Mouse (Mus musculus) lung, adult 18-20 months (tissue): ENCODE results near the gene Deaf1.
"Not testable (repeated sequence)": the region's sequence is repeated elsewhere in the genome, so short reads cannot be mapped to it uniquely, and the experiment has no call there.

Experiments
- DNase-seq, 2 experiments: peaks; one replicate each; pipeline ENCODE4 v3.0.0; 2022; ENCODE audit warnings: mixed read lengths in 2 of 2

The Deaf1 gene

DNA sequence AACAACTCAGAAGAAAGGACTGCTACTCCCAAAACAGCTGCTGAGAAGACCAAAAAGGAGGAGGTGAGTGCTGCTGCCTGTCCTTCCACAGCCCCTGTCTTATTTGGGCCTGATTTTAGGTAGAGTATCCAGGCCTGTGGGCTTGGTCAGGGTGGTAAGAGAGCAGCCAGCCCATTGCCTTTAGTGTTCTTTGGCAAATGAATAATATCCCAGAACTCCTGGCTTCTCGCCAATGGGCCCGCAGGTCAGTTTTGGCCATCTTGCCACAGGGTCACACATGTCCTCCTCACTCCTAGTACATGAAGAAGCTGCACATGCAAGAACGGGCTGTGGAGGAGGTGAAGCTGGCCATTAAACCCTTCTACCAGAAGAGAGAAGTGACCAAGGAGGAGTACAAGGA is 66.0 kb downstream of the Deaf1 start:
- DNase-seq, result no peak

DNA sequence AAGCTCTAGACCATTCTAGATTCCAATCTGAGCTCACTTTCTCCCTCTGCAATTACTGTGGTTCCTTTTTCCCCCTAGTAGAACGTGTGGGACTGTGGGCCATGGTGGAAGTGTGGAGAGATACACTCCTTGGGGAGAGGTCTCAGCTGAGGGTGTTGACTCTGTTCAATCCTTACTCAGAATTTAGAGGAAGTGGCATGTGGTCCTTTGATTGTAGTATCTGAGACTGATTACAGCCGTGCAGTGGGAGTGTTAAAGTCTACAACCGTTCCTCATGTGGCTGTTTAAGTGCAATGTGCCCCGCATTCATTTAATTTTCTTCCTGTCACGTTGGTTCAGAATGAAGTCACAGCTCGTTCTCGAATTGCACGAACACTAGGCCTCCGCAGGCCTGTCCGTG is 71.3 kb downstream of the Deaf1 start:
- DNase-seq, result no peak

DNA sequence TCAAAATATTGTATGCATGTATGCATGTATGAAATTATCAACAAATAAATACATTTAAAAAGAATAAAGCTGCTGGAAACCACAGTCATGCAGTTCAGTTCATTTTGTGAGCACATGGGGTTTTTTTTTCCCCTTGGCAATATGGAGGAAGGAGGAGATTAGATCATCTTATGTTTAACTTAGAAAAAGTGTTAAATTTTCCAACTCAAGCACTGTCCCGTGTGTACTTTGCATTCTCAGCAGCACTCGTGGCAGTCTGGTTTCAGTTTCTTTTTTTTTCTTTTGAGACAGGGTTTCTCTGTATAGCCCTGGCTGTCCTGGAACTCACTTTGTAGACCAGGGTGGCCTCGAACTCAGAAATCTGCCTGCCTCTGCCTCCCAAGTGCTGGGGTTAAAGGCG is 77.0 kb downstream of the Deaf1 start:
- DNase-seq, result not testable (repeated sequence)
